Mouse (Mus musculus): Measurements from ENCODE around the gene Arhgap23. TPM values are rescaled to one million over a fixed set of nuclear protein-coding genes. Genes with fewer than 3 reads are reported as not detected.

Arhgap23 gene
- total and polyA plus RNA-seq, 3 experiments, result 1.2 to 5.6 (median 4.2) TPM

DNA sequence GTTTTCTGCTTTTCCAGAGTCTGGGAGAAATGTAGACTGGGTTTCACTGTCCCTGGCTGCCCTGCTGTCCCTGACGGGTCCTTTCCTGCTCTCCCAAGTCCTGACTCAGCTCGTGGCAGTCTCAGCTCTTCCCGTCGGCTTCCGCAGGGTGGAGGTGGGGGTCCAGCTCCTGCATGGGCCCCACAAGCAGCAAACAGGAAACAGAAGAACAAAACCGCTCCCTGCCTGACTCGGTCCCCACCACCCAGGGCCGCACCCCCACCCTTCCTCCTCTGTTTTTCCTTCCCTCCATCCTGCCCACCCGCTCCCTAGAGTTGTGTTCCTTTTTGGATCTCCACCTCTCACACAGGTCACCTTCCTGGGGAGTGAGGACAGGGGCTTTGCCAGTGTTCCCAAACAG lies 23.5 kb downstream of the Arhgap23 start:
- no peaks in the 10 kb centered on the region for H3K9me3 ChIP-seq (replicated peaks; ENCODE audit: low read length)
- in situ Hi-C loops (cut with MboI; ENCODE audit: low pct_ligation_motif_present, low pct_unique_long_range_greater_than_20kb, low sequenced_read_pairs), result loop anchor here (5.0 kb wide), 1 partner anchor 33 kb away; no protein-coding TSS in a partner anchor
- no peak overlapping the region for H3K9ac ChIP-seq (ENCODE audit: insufficient read depth, low read depth)
- no peaks in the 10 kb centered on the region for H3K27me3 ChIP-seq (replicated peaks)
- no peak overlapping the region for H3K27ac ChIP-seq (ENCODE audit: insufficient read depth, low read depth)
- no peak overlapping the region for H3K4me2 ChIP-seq (ENCODE audit: insufficient read depth, low read depth, poor library complexity, severe bottlenecking)
- TF ChIP-seq E2F4 (IDR thresholded peaks at IDR 0.05; ENCODE audit: insufficient replicate concordance, low read depth, low read length), result no peak
- TF ChIP-seq CTCF (conservative IDR thresholded peaks at IDR 0.05 in 1 of 2, IDR thresholded peaks at IDR 0.05 in 1 of 2; ENCODE audit: low read depth in 2 of 2, low read length in 2 of 2), result no peak
- TF ChIP-seq RCOR1 (conservative IDR thresholded peaks at IDR 0.05; ENCODE audit: low read depth, low read length), result no peak
- TF ChIP-seq MXI1 (IDR thresholded peaks at IDR 0.05; ENCODE audit: low read depth, low read length), result no peak
- TF ChIP-seq ELF1 (IDR thresholded peaks at IDR 0.05; ENCODE audit: low read depth, low read length), result no peak
- TF ChIP-seq MYC (IDR thresholded peaks at IDR 0.05; ENCODE audit: low read depth, low read length), result no peak
- TF ChIP-seq TBP (conservative IDR thresholded peaks at IDR 0.05; ENCODE audit: low read depth, low read length), result no peak
- TF ChIP-seq KAT2A (IDR thresholded peaks at IDR 0.05; ENCODE audit: insufficient replicate concordance, low read length), result no peak
- H3K36me3 ChIP-seq (replicated peaks in 1 of 2; ENCODE audit: control insufficient read depth in 1 of 2, insufficient read depth in 1 of 2, low read length in 1 of 2), result peaks cover 0 to 9% of the 10 kb centered on the region in 2 experiments
- no peaks in the 10 kb centered on the region for H3K79me2 ChIP-seq (replicated peaks; ENCODE audit: control insufficient read depth, extremely low read depth, insufficient read depth, poor library complexity, severe bottlenecking)
- no peak overlapping the region for H3K4me3 ChIP-seq (replicated peaks in 1 of 3; ENCODE audit: low read depth in 2 of 3, low read length in 2 of 3, poor library complexity in 1 of 3)
- dilution Hi-C loops (cut with MboI; ENCODE audit: extremely low pct_ligation_motif_present, extremely low pct_unique_long_range_greater_than_20kb, low sequenced_read_pairs), result no loop called here
- DNase-seq (ENCODE audit: extremely low read depth), result no peak
- peaks cover 20 to 58% of the 10 kb centered on the region in 2 experiments for H3K4me1 ChIP-seq (ENCODE audit: control insufficient read depth in 1 of 2, insufficient read depth in 2 of 2)

GRCm38 (mm10) chr11:97439935-97440334 lies 24.6 kb downstream of the Arhgap23 start:
- no peaks in the 10 kb centered on the region for H3K9me3 ChIP-seq (replicated peaks; ENCODE audit: low read length)
- H3K27me3 ChIP-seq (replicated peaks), result no peaks in the 10 kb centered on the region
- peaks cover under 1 to 20% of the 10 kb centered on the region in 2 experiments for H3K36me3 ChIP-seq (replicated peaks in 1 of 2; ENCODE audit: control insufficient read depth in 1 of 2, insufficient read depth in 1 of 2, low read length in 1 of 2)
- TF ChIP-seq ZKSCAN1 (IDR thresholded peaks at IDR 0.05; ENCODE audit: borderline replicate concordance, low read depth, low read length) (no peak), ZMIZ1 (IDR thresholded peaks at IDR 0.05; ENCODE audit: low read depth, low read length) (no peak), UBTF (IDR thresholded peaks at IDR 0.05; ENCODE audit: low read depth, low read length) (no peak), MEF2A (IDR thresholded peaks at IDR 0.05; ENCODE audit: borderline replicate concordance, low read depth, low read length) (no peak), NELFE (IDR thresholded peaks at IDR 0.05; ENCODE audit: low read depth, low read length) (no peak), USF2 (conservative IDR thresholded peaks at IDR 0.05; ENCODE audit: low read depth, low read length) (no peak), IRF4 (IDR thresholded peaks at IDR 0.05; ENCODE audit: low read depth, low read length) (no peak), KAT2A (IDR thresholded peaks at IDR 0.05; ENCODE audit: insufficient replicate concordance, low read length) (no peak), EP300 (IDR thresholded peaks at IDR 0.05; ENCODE audit: low read length) (no peak), E2F4 (IDR thresholded peaks at IDR 0.05; ENCODE audit: insufficient replicate concordance, low read depth, low read length) (no peak), RAD21 (IDR thresholded peaks at IDR 0.05; ENCODE audit: low read depth, low read length) (no peak), RCOR1 (conservative IDR thresholded peaks at IDR 0.05; ENCODE audit: low read depth, low read length) (no peak)
- no peak overlapping the region for H3K4me2 ChIP-seq (ENCODE audit: insufficient read depth, low read depth, poor library complexity, severe bottlenecking)
- dilution Hi-C loops (cut with MboI; ENCODE audit: extremely low pct_ligation_motif_present, extremely low pct_unique_long_range_greater_than_20kb, low sequenced_read_pairs), result no loop called here
- H3K79me2 ChIP-seq (replicated peaks; ENCODE audit: control insufficient read depth, extremely low read depth, insufficient read depth, poor library complexity, severe bottlenecking), result no peaks in the 10 kb centered on the region
- no peak overlapping the region for H3K27ac ChIP-seq (ENCODE audit: insufficient read depth, low read depth)
- H3K4me3 ChIP-seq (replicated peaks in 1 of 3; ENCODE audit: low read depth in 2 of 3, low read length in 2 of 3, poor library complexity in 1 of 3), result no peak overlapping the region
- H3K4me1 ChIP-seq (ENCODE audit: control insufficient read depth in 1 of 2, insufficient read depth in 2 of 2), result peaks cover 20 to 55% of the 10 kb centered on the region in 2 experiments
- DNase-seq (ENCODE audit: extremely low read depth), result no peak
- no peak overlapping the region for H3K9ac ChIP-seq (ENCODE audit: insufficient read depth, low read depth)
- in situ Hi-C loops (cut with MboI; ENCODE audit: low pct_ligation_motif_present, low pct_unique_long_range_greater_than_20kb, low sequenced_read_pairs), result loop anchor here (5.0 kb wide), 1 partner anchor 32 kb away; no protein-coding TSS in a partner anchor
